Mouse (Mus musculus) cerebellum, adult 2 months (tissue): ENCODE measurements at regions not wholly inside any gene's neighbourhood (a gene's known extent, or its start where the extent isn't known, plus 50 kb on each side); places are given as distances from the start of the nearest gene placed in this dataset.

ENCODE experiments used
- DNase-seq, 2 experiments: peaks; one replicate each; pipeline ENCODE4 v3.0.0; 2021
- H3K27ac ChIP-seq: fragments of 200-500 bp; 2 replicates; pipeline ENCODE4 v1.5.1; 2012; ENCODE audit warnings: low read length, control low read depth, inconsistent platforms; ENCODE audit not compliant: insufficient read depth
- H3K27me3 ChIP-seq: fragments of 200-500 bp; 2 replicates; pipeline ENCODE4 v1.6.1; 2012; ENCODE audit warnings: inconsistent platforms, mild to moderate bottlenecking, low read length, moderate library complexity; ENCODE audit not compliant: control insufficient read depth, insufficient read depth
- H3K4me1 ChIP-seq: fragments of 200-500 bp; 2 replicates; pipeline ENCODE4 v1.6.1; 2011; ENCODE audit warnings: low read length; ENCODE audit not compliant: control insufficient read depth, insufficient read depth
- H3K4me3 ChIP-seq: fragments of 200-500 bp; replicated peaks from 2 replicates; pipeline ENCODE3; 2011; ENCODE audit warnings: mild to moderate bottlenecking, low read depth, low read length, control low read depth; ENCODE audit not compliant: insufficient read depth
- CTCF ChIP-seq: fragments of 200-500 bp; IDR thresholded peaks from 2 replicates; pipeline ENCODE4 v1.5.1; 2011; ENCODE audit warnings: low read depth, mild to moderate bottlenecking, control low read depth, low read length, moderate library complexity, borderline replicate concordance; ENCODE audit not compliant: insufficient read depth
- POLR2A ChIP-seq: fragments of 200-500 bp; IDR thresholded peaks from 2 replicates; pipeline ENCODE4 v1.6.1; 2011; ENCODE audit warnings: low read length, control low read depth, borderline replicate concordance; ENCODE audit not compliant: insufficient read depth
- WGBS: fragments of 180-500 bp; shearing (Covaris S2); methylation state at CpG from one replicate; pipeline ENCODE4 v1.1.7; 2018; 5-methylcytosine and 5-hydroxymethylcytosine counted together

GRCm38 (mm10) chr2:117996130-117997083 lies 115.3 kb upstream of the Thbs1 start:
- TF ChIP-seq CTCF (no peak), POLR2A (no peak)
- WGBS: 72% methylated on average over 14 of the region's 14 CpGs
- no peak overlapping the region for H3K27ac ChIP-seq

GRCm38 (mm10) chr2:117999641-118000040 lies 112.0 kb upstream of the Thbs1 start:
- Histone ChIP-seq H3K4me1 (no peaks in the 10 kb centered on the region), H3K27ac (no peak overlapping the region), H3K27me3 (no peaks in the 10 kb centered on the region), H3K4me3 (no peak overlapping the region)
- DNase-seq: no peak
- TF ChIP-seq POLR2A (no peak), CTCF (no peak)
- 78% methylated on average over 6 of the region's 6 CpGs for WGBS

More at GRCm38 (mm10) chr2:117996130-117997083, 115.3 kb upstream of the Thbs1 start:
- Histone ChIP-seq H3K27me3 (no peaks in the 10 kb centered on the region), H3K4me3 (no peak overlapping the region), H3K4me1 (no peaks in the 10 kb centered on the region)
- no peak for DNase-seq

- no peak overlapping the region for H3K4me3 ChIP-seq
- no peaks in the 10 kb centered on the region for H3K27me3 ChIP-seq
- no peaks in the 10 kb centered on the region for H3K4me1 ChIP-seq
- no peak overlapping the region for H3K27ac ChIP-seq
- WGBS: 91% methylated on average over 5 of the region's 5 CpGs
- TF ChIP-seq CTCF: no peak
- no peak for TF ChIP-seq POLR2A
- DNase-seq: no peak
Observed at GRCm38 (mm10) chr2:118004191-118004590, 107.5 kb upstream of the Thbs1 start.

GRCm38 (mm10) chr2:118007539-118008427 lies 103.9 kb upstream of the Thbs1 start:
- WGBS: 53% methylated on average over 10 of the region's 10 CpGs
- no peak for TF ChIP-seq CTCF
- Histone ChIP-seq H3K27ac (no peak overlapping the region), H3K4me1 (no peaks in the 10 kb centered on the region), H3K27me3 (no peaks in the 10 kb centered on the region), H3K4me3 (no peak overlapping the region)
- no peak for DNase-seq

- Histone ChIP-seq H3K4me3 (no peak overlapping the region), H3K4me1 (no peaks in the 10 kb centered on the region), H3K27ac (no peak overlapping the region), H3K27me3 (no peaks in the 10 kb centered on the region)
- no peak for DNase-seq
- TF ChIP-seq POLR2A (no peak), CTCF (no peak)
- 92% methylated on average over 7 of the region's 7 CpGs for WGBS
Observed at GRCm38 (mm10) chr2:118011679-118012078, 100.0 kb upstream of the Thbs1 start.

- Histone ChIP-seq H3K4me1 (no peaks in the 10 kb centered on the region), H3K27ac (no peak overlapping the region), H3K4me3 (no peak overlapping the region), H3K27me3 (no peaks in the 10 kb centered on the region)
- no peak for TF ChIP-seq CTCF
- TF ChIP-seq POLR2A: no peak
- 77% methylated on average over 3 of the region's 3 CpGs for WGBS
- no peak for DNase-seq
Observed at GRCm38 (mm10) chr2:118012211-118012610, 99.5 kb upstream of the Thbs1 start.

- Histone ChIP-seq H3K27ac (no peak overlapping the region), H3K4me3 (no peak overlapping the region), H3K4me1 (no peaks in the 10 kb centered on the region), H3K27me3 (no peaks in the 10 kb centered on the region)
- no peak for TF ChIP-seq CTCF
- TF ChIP-seq POLR2A: no peak
- 82% methylated on average over 3 of the region's 3 CpGs for WGBS
- no peak for DNase-seq
Observed at GRCm38 (mm10) chr2:118013156-118013555, 98.5 kb upstream of the Thbs1 start.
